Mouse (Mus musculus) limb, embryonic 15.5 days (tissue): ENCODE data around the gene Ptpa. TPM values are rescaled to one million over a fixed set of nuclear protein-coding genes. Genes with fewer than 3 reads are reported as not detected.

Experiments
- ATAC-seq: fragments of 200-750 bp; cut with Nextera tagmentation; 2 replicates; pipeline ENCODE4 v1.8.0; 2017; ENCODE audit warnings: low read depth, moderate TSS enrichment; ENCODE audit not compliant: insufficient number of reproducible peaks, low FRiP score, low TSS enrichment
- H3K27ac ChIP-seq: fragments of 300-500 bp; sonication (generic); 2 replicates; pipeline ENCODE4 v1.5.1; 2015; ENCODE audit warnings: moderate library complexity, mild to moderate bottlenecking, inconsistent platforms
- H3K27me3 ChIP-seq: fragments of 300-500 bp; sonication (generic); 2 replicates; pipeline ENCODE4 v1.6.1; 2015; ENCODE audit warnings: inconsistent platforms
- H3K36me3 ChIP-seq: fragments of 300-500 bp; sonication (generic); 2 replicates; pipeline ENCODE4 v1.6.1; 2015; ENCODE audit warnings: inconsistent platforms
- H3K4me1 ChIP-seq: fragments of 300-500 bp; sonication (generic); 2 replicates; pipeline ENCODE4 v1.6.1; 2015; ENCODE audit warnings: inconsistent platforms
- H3K4me2 ChIP-seq: fragments of 300-500 bp; sonication (generic); 2 replicates; pipeline ENCODE4 v1.6.1; 2015; ENCODE audit warnings: mild to moderate bottlenecking, inconsistent platforms
- H3K4me3 ChIP-seq: fragments of 300-500 bp; sonication (generic); 2 replicates; pipeline ENCODE4 v1.5.1; 2015; ENCODE audit warnings: mild to moderate bottlenecking, inconsistent platforms
- H3K9ac ChIP-seq: fragments of 300-500 bp; sonication (generic); 2 replicates; pipeline ENCODE4 v1.6.1; 2015; ENCODE audit warnings: inconsistent platforms
- H3K9me3 ChIP-seq: fragments of 300-500 bp; sonication (generic); 2 replicates; pipeline ENCODE4 v1.6.1; 2016; ENCODE audit warnings: inconsistent platforms
- WGBS: fragments of 180-500 bp; shearing (Covaris S2); methylation state at CpG from one replicate; pipeline ENCODE4 v1.1.7; 2015; 5-methylcytosine and 5-hydroxymethylcytosine counted together
- polyA plus RNA-seq: library from polyadenylated mRNA; unstranded; fragments of >200 nt; fragmentation: Nextera tagmentation; extraction: Ambion mirVana; gene quantifications from 2 replicates; pipeline ENCODE4 v1.2.1, GENCODE M21; 2015

Ptpa gene
- polyA plus RNA-seq, 1 experiment from 2014 or later = 149 TPM

GRCm38 (mm10) chr2:30389000-30389399 lies 26.8 kb upstream of the Ptpa start:
- Histone ChIP-seq H3K9me3 (no peaks in the 10 kb centered on the region), H3K36me3 (peaks cover 15% of the 10 kb centered on the region), H3K27ac (no peak overlapping the region), H3K4me2 (no peak overlapping the region), H3K4me1 (peaks cover 21% of the 10 kb centered on the region), H3K9ac (no peak overlapping the region), H3K4me3 (no peak overlapping the region), H3K27me3 (no peaks in the 10 kb centered on the region)
- no peak for ATAC-seq
- WGBS = 89% methylated on average over 2 of the region's 2 CpGs

DNA sequence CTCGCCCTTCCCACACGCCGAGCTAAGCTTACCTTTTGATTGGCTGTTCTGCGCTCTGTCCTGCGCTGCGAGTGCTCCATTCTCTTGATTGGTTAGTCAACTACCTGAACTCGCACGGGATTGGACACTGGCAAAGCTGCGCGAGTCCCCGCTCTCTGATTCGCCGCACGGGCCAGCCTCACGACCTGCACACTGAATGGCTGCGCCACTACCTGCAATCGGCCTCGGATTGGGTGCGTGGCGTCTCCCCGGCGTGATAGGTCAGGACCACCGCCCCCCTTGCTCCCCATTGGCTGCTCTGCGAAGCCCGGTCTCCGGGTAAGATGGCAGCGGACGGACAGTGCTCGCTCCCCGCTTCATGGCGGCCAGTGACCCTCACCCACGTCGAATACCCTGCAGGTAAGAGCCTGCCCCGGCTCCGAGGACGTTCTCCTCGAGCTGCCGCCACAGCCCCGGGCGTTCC lies 23.7 kb upstream of the Ptpa start, which contains the start of gene Dolpp1:
Gene Dolpp1 (plus strand): TSS at position 141 of the 463 bp plus-strand sequence.
- Histone ChIP-seq H3K27me3 (no peaks in the 10 kb centered on the region), H3K36me3 (peaks cover 14% of the 10 kb centered on the region), H3K4me3 (peak within 1 kb of the TSS; percentile 84), H3K9ac (peak within 1 kb of the TSS; percentile 67), H3K4me2 (peak within 1 kb of the TSS; percentile 95), H3K27ac (peak within 1 kb of the TSS; percentile 91), H3K4me1 (peaks cover 27% of the 10 kb centered on the region), H3K9me3 (no peaks in the 10 kb centered on the region)
- ATAC-seq = peak; percentile 97
- WGBS = under 1% methylated on average over 40 of the region's 40 CpGs

- under 1% methylated on average over 54 of the region's 54 CpGs for WGBS
- peak; percentile 72 for ATAC-seq
- H3K27ac ChIP-seq = peak overlapping the region; percentile 91
Observed at GRCm38 (mm10) chr2:30392577-30393369, 23.1 kb upstream of the Ptpa start.

GRCm38 (mm10) chr2:30393370-30393656 lies 22.5 kb upstream of the Ptpa start:
- H3K9ac ChIP-seq = peak overlapping the region; percentile 67
- no peak for ATAC-seq
- no peaks in the 10 kb centered on the region for H3K9me3 ChIP-seq
- H3K27ac ChIP-seq = peak overlapping the region; percentile 91
- no peaks in the 10 kb centered on the region for H3K27me3 ChIP-seq
- H3K4me1 ChIP-seq = peaks cover 27% of the 10 kb centered on the region
- H3K4me2 ChIP-seq = peak overlapping the region; percentile 95
- peaks cover 26% of the 10 kb centered on the region for H3K36me3 ChIP-seq
- WGBS = 57% methylated on average over 1 of the region's 1 CpGs
- H3K4me3 ChIP-seq = peak overlapping the region; percentile 84

More at GRCm38 (mm10) chr2:30392577-30393369, 23.1 kb upstream of the Ptpa start:
- H3K4me1 ChIP-seq = peaks cover 27% of the 10 kb centered on the region
- H3K4me3 ChIP-seq = peak overlapping the region; percentile 84
- peak overlapping the region; percentile 67 for H3K9ac ChIP-seq
- H3K4me2 ChIP-seq = peak overlapping the region; percentile 95
- no peaks in the 10 kb centered on the region for H3K27me3 ChIP-seq
- no peaks in the 10 kb centered on the region for H3K9me3 ChIP-seq
- peaks cover 20% of the 10 kb centered on the region for H3K36me3 ChIP-seq

- no peak for ATAC-seq
- no peaks in the 10 kb centered on the region for H3K27me3 ChIP-seq
- WGBS = 92% methylated on average over 7 of the region's 7 CpGs
- H3K9ac ChIP-seq = no peak overlapping the region
- no peak overlapping the region for H3K27ac ChIP-seq
- no peak overlapping the region for H3K4me3 ChIP-seq
- peaks cover 50% of the 10 kb centered on the region for H3K36me3 ChIP-seq
- H3K4me1 ChIP-seq = peaks cover 27% of the 10 kb centered on the region
- no peaks in the 10 kb centered on the region for H3K9me3 ChIP-seq
- no peak overlapping the region for H3K4me2 ChIP-seq
Observed at GRCm38 (mm10) chr2:30395757-30396156, 20.1 kb upstream of the Ptpa start.

DNA sequence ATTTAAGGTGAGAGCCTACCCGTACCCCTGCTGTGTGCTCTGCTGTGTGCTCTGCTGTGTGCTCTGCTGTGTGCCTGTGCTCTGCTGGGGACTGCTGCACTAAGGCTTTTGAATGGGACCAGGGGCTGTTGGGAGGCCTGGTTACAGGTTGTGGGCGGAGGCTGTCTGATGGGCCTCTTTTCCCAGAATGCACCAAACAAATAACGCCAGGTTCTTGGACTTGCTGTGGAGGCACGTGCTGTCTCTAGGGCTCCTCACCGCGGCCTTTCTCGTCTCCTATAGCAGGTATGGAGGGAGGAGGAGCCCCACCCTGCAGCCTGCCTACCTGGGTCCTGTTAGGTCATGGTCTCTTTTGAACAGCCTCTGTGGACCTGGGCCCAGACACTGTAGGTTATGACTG lies 19.6 kb upstream of the Ptpa start:
- Histone ChIP-seq H3K4me3 (no peak overlapping the region), H3K27me3 (no peaks in the 10 kb centered on the region), H3K9me3 (no peaks in the 10 kb centered on the region), H3K4me1 (peaks cover 26% of the 10 kb centered on the region), H3K9ac (no peak overlapping the region), H3K36me3 (peaks cover 55% of the 10 kb centered on the region), H3K27ac (no peak overlapping the region), H3K4me2 (no peak overlapping the region)
- WGBS = 83% methylated on average over 7 of the region's 7 CpGs
- no peak for ATAC-seq

GRCm38 (mm10) chr2:30397986-30398512 lies 17.8 kb upstream of the Ptpa start:
- no peak for ATAC-seq
- Histone ChIP-seq H3K27ac (no peak overlapping the region), H3K4me1 (peaks cover 16% of the 10 kb centered on the region), H3K36me3 (peaks cover 73% of the 10 kb centered on the region), H3K27me3 (no peaks in the 10 kb centered on the region), H3K4me3 (no peak overlapping the region), H3K9me3 (no peaks in the 10 kb centered on the region), H3K9ac (no peak overlapping the region), H3K4me2 (no peak overlapping the region)
- 86% methylated on average over 10 of the region's 10 CpGs for WGBS

GRCm38 (mm10) chr2:30399191-30400171 lies 16.4 kb upstream of the Ptpa start:
- H3K27ac ChIP-seq = 0 out of 2 replicates have a peak overlapping the region, but pooled peaks have one; percentile 13
- no peaks in the 10 kb centered on the region for H3K9me3 ChIP-seq
- WGBS = 70% methylated on average over 20 of the region's 20 CpGs
- H3K9ac ChIP-seq = no peak overlapping the region
- 0 out of 2 replicates have a peak, but pooled peaks cover 3% of the 10 kb centered on the region for H3K4me1 ChIP-seq
- no peak for ATAC-seq
- H3K27me3 ChIP-seq = no peaks in the 10 kb centered on the region
- H3K4me2 ChIP-seq = no peak overlapping the region
- H3K4me3 ChIP-seq = no peak overlapping the region
- peaks cover 87% of the 10 kb centered on the region for H3K36me3 ChIP-seq

GRCm38 (mm10) chr2:30401581-30401980 lies 14.3 kb upstream of the Ptpa start:
- Histone ChIP-seq H3K9ac (no peak overlapping the region), H3K9me3 (no peaks in the 10 kb centered on the region), H3K4me1 (no peaks in the 10 kb centered on the region), H3K4me3 (no peak overlapping the region), H3K27me3 (no peaks in the 10 kb centered on the region), H3K36me3 (peaks cover 99% of the 10 kb centered on the region), H3K27ac (no peak overlapping the region), H3K4me2 (no peak overlapping the region)
- 60% methylated on average over 1 of the region's 1 CpGs for WGBS
- no peak for ATAC-seq

- H3K9ac ChIP-seq = no peak overlapping the region
- no peak overlapping the region for H3K27ac ChIP-seq
- WGBS = 90% methylated on average over 9 of the region's 9 CpGs
- H3K4me1 ChIP-seq = no peaks in the 10 kb centered on the region
- no peak overlapping the region for H3K4me2 ChIP-seq
- no peak for ATAC-seq
- H3K27me3 ChIP-seq = no peaks in the 10 kb centered on the region
- H3K36me3 ChIP-seq = peaks cover 98% of the 10 kb centered on the region
- no peaks in the 10 kb centered on the region for H3K9me3 ChIP-seq
- no peak overlapping the region for H3K4me3 ChIP-seq
Observed at GRCm38 (mm10) chr2:30402351-30402826, 13.4 kb upstream of the Ptpa start.

DNA sequence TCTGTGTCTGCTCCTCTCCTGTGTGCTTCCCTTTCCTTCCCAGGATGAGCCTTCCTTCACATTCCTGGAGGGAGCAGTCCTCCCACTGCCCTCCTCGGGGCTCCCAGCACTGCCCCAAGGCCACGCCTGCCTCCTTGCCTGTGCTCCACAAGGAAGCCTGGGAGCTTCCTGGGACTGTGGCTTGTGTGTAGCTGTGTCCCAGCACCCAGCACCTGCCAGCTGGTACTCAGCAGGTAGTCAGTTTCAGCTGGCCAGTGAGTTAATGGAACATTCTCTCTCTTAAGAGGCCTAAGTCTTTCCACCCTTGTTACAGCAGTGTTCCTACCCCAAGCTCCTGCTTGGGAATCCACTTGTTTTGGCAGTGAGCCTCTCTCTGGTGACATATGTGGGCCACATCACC lies 13.0 kb upstream of the Ptpa start:
- WGBS = 72% methylated on average over 2 of the region's 2 CpGs
- H3K9me3 ChIP-seq = no peaks in the 10 kb centered on the region

More for the DNA sequence above, 13.0 kb upstream of the Ptpa start:
- Histone ChIP-seq H3K27ac (no peak overlapping the region), H3K27me3 (no peaks in the 10 kb centered on the region), H3K4me1 (no peaks in the 10 kb centered on the region), H3K4me2 (no peak overlapping the region), H3K4me3 (no peak overlapping the region), H3K36me3 (peaks cover 98% of the 10 kb centered on the region), H3K9ac (no peak overlapping the region)
- no peak for ATAC-seq
